Mouse (Mus musculus) adipose tissue, adult 10 weeks (tissue): Measurements from ENCODE around the gene Lpin3. TPM values are rescaled to one million over a fixed set of nuclear protein-coding genes. Genes with fewer than 3 reads are reported as not detected.

Experiments used
- polyA plus RNA-seq: library from polyadenylated mRNA; stranded (reverse); fragments of 350-450 nt; fragmentation: Illumina TruSeq; extraction: RNeasy Lipid Tissue Mini Kit (QIAGEN cat#74804); gene quantifications from one replicate; pipeline ENCODE4 v1.2.3, GENCODE M21; 2014; ENCODE audit warnings: low read depth, low replicate concordance

Gene Lpin3
- polyA plus RNA-seq, result 13.4 TPM

GRCm38 (mm10) chr2:160880453-160881195, at the start of gene Lpin3:
Lpin3 (plus strand) TSS chr2:160880670.

GRCm38 (mm10) chr2:160872890-160873382, 7.5 kb upstream of the Lpin3 start, which contains the start of gene Zhx3:
Zhx3 (minus strand) TSS chr2:160872998.

GRCm38 (mm10) chr2:160912231-160912671, 31.8 kb downstream of the Lpin3 start, which contains the start of gene Emilin3:
Emilin3 (minus strand) TSS chr2:160912328.

Other genes starting within 250 kb of the Lpin3 start
- 46.3 TPM for gene Top1, start 234.8 kb upstream of the Lpin3 start, polyA plus RNA-seq
- gene Plcg1, start 149.4 kb upstream of the Lpin3 start, polyA plus RNA-seq, result 104 TPM
- 13.3 TPM for gene Zhx3, start 7.7 kb upstream of the Lpin3 start, polyA plus RNA-seq
- 0.31 TPM for gene Emilin3, start 31.7 kb downstream of the Lpin3 start, polyA plus RNA-seq
- gene Chd6, start 228.4 kb downstream of the Lpin3 start, polyA plus RNA-seq, result 22.1 TPM